Mouse (Mus musculus) CH12.LX (cell line): Measurements from ENCODE around the gene Pdhb. TPM values are rescaled to one million over a fixed set of nuclear protein-coding genes. Genes with fewer than 3 reads are reported as not detected.

Experiments used
- DNase-seq: peaks from one replicate; pipeline ENCODE4 v3.0.0-alpha.2; 2013; ENCODE audit errors: extremely low read depth
- H3K27ac ChIP-seq: 2 replicates; pipeline ENCODE4 v1.5.1; 2012; ENCODE audit warnings: low read depth, mild to moderate bottlenecking, control low read depth, moderate library complexity; ENCODE audit not compliant: insufficient read depth
- H3K27me3 ChIP-seq: replicated peaks from 2 replicates; pipeline ENCODE3; 2012; ENCODE audit warnings: inconsistent platforms
- H3K36me3 ChIP-seq, 2 experiments: replicated peaks in 1 of 2; 2 replicates each; pipeline versions ENCODE3 to v1.6.1; 2012; ENCODE audit warnings: inconsistent platforms in 1 of 2, low read length in 1 of 2, mild to moderate bottlenecking in 1 of 2, mixed read lengths in 1 of 2, moderate library complexity in 1 of 2; ENCODE audit not compliant: control insufficient read depth in 1 of 2, insufficient read depth in 1 of 2
- H3K4me1 ChIP-seq, 2 experiments: 2 replicates each; pipeline ENCODE4 v1.6.1; 2012; ENCODE audit warnings: inconsistent platforms in 1 of 2, moderate library complexity in 1 of 2; ENCODE audit not compliant: insufficient read depth in 2 of 2, control insufficient read depth in 1 of 2
- H3K4me2 ChIP-seq: 2 replicates; pipeline ENCODE4 v1.6.1; 2012; ENCODE audit warnings: low read depth, mild to moderate bottlenecking, control low read depth; ENCODE audit not compliant: poor library complexity, insufficient read depth, severe bottlenecking
- H3K4me3 ChIP-seq, 3 experiments: fragments of 150-350 bp in 1 of 3; sonication (generic) in 1 of 3; replicated peaks in 1 of 3; 2 replicates each; pipeline versions ENCODE3 to v1.5.1; 2011 to 2012; ENCODE audit warnings: low read depth in 2 of 3, low read length in 2 of 3, mild to moderate bottlenecking in 2 of 3, moderate library complexity in 2 of 3, control low read depth in 1 of 3, improper control_type of control experiment in 1 of 3, inconsistent platforms in 1 of 3, mixed read lengths in 1 of 3; ENCODE audit not compliant: poor library complexity in 1 of 3
- H3K79me2 ChIP-seq: replicated peaks from 2 replicates; pipeline ENCODE4 v1.6.1; 2012; ENCODE audit warnings: mild to moderate bottlenecking, moderate library complexity; ENCODE audit not compliant: control insufficient read depth, poor library complexity, insufficient read depth, severe bottlenecking; ENCODE audit errors: extremely low read depth
- H3K9ac ChIP-seq: 2 replicates; pipeline ENCODE4 v1.6.1; 2012; ENCODE audit warnings: low read depth, mild to moderate bottlenecking, control low read depth, moderate library complexity; ENCODE audit not compliant: insufficient read depth
- H3K9me3 ChIP-seq: replicated peaks from 2 replicates; pipeline ENCODE3; 2012; ENCODE audit warnings: low read length, inconsistent platforms, mixed read lengths
- BHLHE40 ChIP-seq: IDR thresholded peaks from 2 replicates; pipeline ENCODE4 v1.6.1; 2011; ENCODE audit warnings: mild to moderate bottlenecking, low read depth, low read length, improper control_type of control experiment
- CHD2 ChIP-seq: IDR thresholded peaks from 2 replicates; pipeline ENCODE4 v1.6.1; 2011; ENCODE audit warnings: low read length, improper control_type of control experiment
- CTCF ChIP-seq, 2 experiments: IDR thresholded peaks in 1 of 2; conservative IDR thresholded peaks in 1 of 2; 2 replicates each; pipeline ENCODE4 v1.5.1; 2011 to 2012; ENCODE audit warnings: low read depth in 2 of 2, low read length in 2 of 2, improper control_type of control experiment in 1 of 2, inconsistent platforms in 1 of 2, mild to moderate bottlenecking in 1 of 2, moderate library complexity in 1 of 2
- ELF1 ChIP-seq: IDR thresholded peaks from 2 replicates; pipeline ENCODE4 v1.6.1; 2014; ENCODE audit warnings: low read depth, mild to moderate bottlenecking, inconsistent platforms, low read length, improper control_type of control experiment
- HCFC1 ChIP-seq: IDR thresholded peaks from 2 replicates; pipeline ENCODE4 v1.6.1; 2012; ENCODE audit warnings: low read depth, mild to moderate bottlenecking, inconsistent platforms, low read length, improper control_type of control experiment
- JUND ChIP-seq: conservative IDR thresholded peaks from 2 replicates; pipeline ENCODE4 v1.6.1; 2011; ENCODE audit warnings: low read depth, low read length, improper control_type of control experiment
- KAT2A ChIP-seq: IDR thresholded peaks from 2 replicates; pipeline ENCODE4 v1.6.1; 2012; ENCODE audit warnings: low read length, improper control_type of control experiment, inconsistent platforms; ENCODE audit not compliant: insufficient replicate concordance
- MAFK ChIP-seq: IDR thresholded peaks from 2 replicates; pipeline ENCODE4 v1.6.1; 2011; ENCODE audit warnings: low read length, improper control_type of control experiment; ENCODE audit not compliant: insufficient replicate concordance
- MXI1 ChIP-seq: IDR thresholded peaks from 2 replicates; pipeline ENCODE4 v1.6.1; 2011; ENCODE audit warnings: mild to moderate bottlenecking, low read depth, low read length, improper control_type of control experiment
- MYC ChIP-seq: IDR thresholded peaks from 2 replicates; pipeline ENCODE4 v1.6.1; 2011; ENCODE audit warnings: low read depth, mild to moderate bottlenecking, improper control_type of control experiment, low read length
- NELFE ChIP-seq: IDR thresholded peaks from 2 replicates; pipeline ENCODE4 v1.6.1; 2011; ENCODE audit warnings: low read depth, low read length, improper control_type of control experiment
- NRF1 ChIP-seq: IDR thresholded peaks from 2 replicates; pipeline ENCODE4 v1.6.1; 2014; ENCODE audit warnings: low read depth, mild to moderate bottlenecking, inconsistent platforms, low read length, improper control_type of control experiment, moderate library complexity
- POLR2A ChIP-seq: IDR thresholded peaks from 2 replicates; pipeline ENCODE4 v1.6.1; 2011; ENCODE audit warnings: low read depth, mild to moderate bottlenecking, improper control_type of control experiment, low read length
- RAD21 ChIP-seq: IDR thresholded peaks from 2 replicates; pipeline ENCODE4 v1.6.1; 2011; ENCODE audit warnings: low read depth, mild to moderate bottlenecking, low read length, improper control_type of control experiment, moderate library complexity
- RCOR1 ChIP-seq: conservative IDR thresholded peaks from 2 replicates; pipeline ENCODE4 v1.6.1; 2012; ENCODE audit warnings: low read depth, mild to moderate bottlenecking, inconsistent platforms, low read length, improper control_type of control experiment
- SMC3 ChIP-seq: IDR thresholded peaks from 2 replicates; pipeline ENCODE4 v1.6.1; 2011; ENCODE audit warnings: low read depth, low read length, improper control_type of control experiment
- TBP ChIP-seq: conservative IDR thresholded peaks from 2 replicates; pipeline ENCODE4 v1.6.1; 2011; ENCODE audit warnings: low read depth, low read length, improper control_type of control experiment
- UBTF ChIP-seq: IDR thresholded peaks from 2 replicates; pipeline ENCODE4 v1.6.1; 2012; ENCODE audit warnings: low read depth, mild to moderate bottlenecking, inconsistent platforms, low read length, improper control_type of control experiment, moderate library complexity
- ZKSCAN1 ChIP-seq: IDR thresholded peaks from 2 replicates; pipeline ENCODE4 v1.6.1; 2012; ENCODE audit warnings: low read depth, inconsistent platforms, low read length, improper control_type of control experiment, borderline replicate concordance
- ZMIZ1 ChIP-seq: IDR thresholded peaks from 2 replicates; pipeline ENCODE4 v1.6.1; 2012; ENCODE audit warnings: low read depth, mild to moderate bottlenecking, inconsistent platforms, low read length, improper control_type of control experiment
- ZNF384 ChIP-seq: IDR thresholded peaks from 2 replicates; pipeline ENCODE4 v1.6.1; 2012; ENCODE audit warnings: low read depth, low read length, improper control_type of control experiment, inconsistent platforms
- dilution Hi-C: fragments of 300-500 bp; cut with MboI; formaldehyde crosslinking; loops from 2 replicates; pipeline ENCODE4 v1.14.3; 2020; ENCODE audit warnings: low sequenced_read_pairs; ENCODE audit not compliant: extremely low pct_unique_long_range_greater_than_20kb, extremely low pct_ligation_motif_present
- in situ Hi-C: fragments of 300-500 bp; cut with MboI; formaldehyde crosslinking; loops from 3 replicates; pipeline ENCODE4 v1.14.3; 2019; ENCODE audit warnings: low sequenced_read_pairs, low pct_ligation_motif_present, low pct_unique_long_range_greater_than_20kb, mixed read lengths
- polyA plus RNA-seq: library from polyadenylated mRNA; unstranded; fragments of >175 nt; gene quantifications from 2 replicates; pipeline ENCODE4 v1.2.1, GENCODE M21; 2012; ENCODE audit warnings: low read depth; ENCODE audit not compliant: insufficient read length
- total RNA-seq, 2 experiments: library from RNA; depleted of rRNA; stranded (reverse); fragments of 300-350 nt in 1 of 2; fragments of >200 nt in 1 of 2; gene quantifications; 2 replicates each; pipeline ENCODE4 v1.2.3; 2012 to 2014

The Pdhb gene
- total and polyA plus RNA-seq, 3 experiments = 100 to 205 (median 122) TPM

- H3K9ac ChIP-seq = no peak overlapping the region
- H3K79me2 ChIP-seq = no peaks in the 10 kb centered on the region
- no peak for DNase-seq
- peaks cover 4% of the 10 kb centered on the region for H3K27me3 ChIP-seq
- no peak overlapping the region for H3K4me3 ChIP-seq
- peaks cover 0 to 4% of the 10 kb centered on the region in 2 experiments; a peak in 2 of 4 replicates for H3K4me1 ChIP-seq
- dilution Hi-C loops = no loop called here
- H3K9me3 ChIP-seq = no peaks in the 10 kb centered on the region
- H3K27ac ChIP-seq = no peak overlapping the region
- in situ Hi-C loops = no loop called here
- no peak for TF ChIP-seq BHLHE40
- TF ChIP-seq RCOR1 = no peak
- TF ChIP-seq CTCF (conservative IDR thresholded peaks at IDR 0.05 in 1 of 2, IDR thresholded peaks at IDR 0.05 in 1 of 2; ENCODE audit: low read depth in 2 of 2, low read length in 2 of 2) = no peak
- TF ChIP-seq HCFC1 = no peak
- TF ChIP-seq SMC3 = no peak
- no peak for TF ChIP-seq MXI1
- TF ChIP-seq POLR2A = no peak
- no peak for TF ChIP-seq JUND
- no peak for TF ChIP-seq ELF1
- no peak for TF ChIP-seq ZMIZ1
- no peak for TF ChIP-seq KAT2A
- no peak for TF ChIP-seq RAD21
- no peak for TF ChIP-seq CHD2
- TF ChIP-seq UBTF = no peak
- TF ChIP-seq ZNF384 = no peak
- TF ChIP-seq ZKSCAN1 = no peak
- TF ChIP-seq MYC = no peak
- no peaks in the 10 kb centered on the region for H3K36me3 ChIP-seq
- no peak overlapping the region for H3K4me2 ChIP-seq
Observed at GRCm38 (mm10) chr14:8209896-8210295, 37.1 kb upstream of the Pdhb start.

- in situ Hi-C loops = no loop called here
Observed at GRCm38 (mm10) chr14:8208876-8209275, 36.1 kb upstream of the Pdhb start.

More at GRCm38 (mm10) chr14:8208876-8209275, 36.1 kb upstream of the Pdhb start:
- dilution Hi-C loops = no loop called here
- Histone ChIP-seq H3K9ac (no peak overlapping the region), H3K4me3 (no peak overlapping the region), H3K9me3 (no peaks in the 10 kb centered on the region), H3K27ac (no peak overlapping the region), H3K36me3 (no peaks in the 10 kb centered on the region), H3K79me2 (no peaks in the 10 kb centered on the region), H3K4me2 (no peak overlapping the region), H3K4me1 (no peaks in the 10 kb centered on the region; a peak in 1 of 4 replicates), H3K27me3 (peaks cover 1% of the 10 kb centered on the region)
- no peak for TF ChIP-seq SMC3
- TF ChIP-seq NELFE = no peak
- TF ChIP-seq CHD2 = no peak
- no peak for TF ChIP-seq NRF1
- TF ChIP-seq MAFK = no peak
- no peak for TF ChIP-seq ZMIZ1
- TF ChIP-seq MYC = no peak
- no peak for TF ChIP-seq TBP
- TF ChIP-seq ELF1 = no peak
- DNase-seq = no peak
